Mouse (Mus musculus): ENCODE data around the gene Slc12a9. TPM values are rescaled to one million over a fixed set of nuclear protein-coding genes. Genes with fewer than 3 reads are reported as not detected.

The Slc12a9 gene
- polyA plus RNA-seq, 1 experiment = 21.6 TPM

DNA sequence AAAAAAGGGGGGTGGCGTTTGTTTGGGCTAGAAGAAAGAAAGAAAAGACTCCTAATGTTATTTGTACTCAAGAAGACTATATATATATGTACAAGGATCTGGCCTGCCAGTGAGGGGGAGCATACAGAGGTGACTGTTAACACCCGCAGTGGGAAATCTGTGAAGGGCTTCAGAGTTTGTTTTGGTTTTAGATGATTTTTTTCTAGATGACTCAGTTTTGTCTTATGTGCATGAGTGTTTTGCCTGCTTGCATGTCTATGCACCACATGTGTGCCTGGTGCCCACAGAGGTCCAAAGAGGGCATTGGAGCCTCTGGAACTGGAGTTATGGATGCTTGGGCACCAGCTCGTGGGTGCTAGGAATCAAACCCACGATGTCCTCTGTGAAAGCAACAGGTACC lies 13.6 kb upstream of the Slc12a9 start:
- Histone ChIP-seq H3K4me3 (ENCODE audit: insufficient read depth, low read depth, low read length) (no peak overlapping the region), H3K27ac (ENCODE audit: insufficient read depth, low read depth, low read length) (no peak overlapping the region), H3K4me1 (ENCODE audit: control insufficient read depth, insufficient read depth, low read length) (peaks cover 18% of the 10 kb centered on the region; the same call in 1 of the 2 replicates), H3K27me3 (replicated peaks; ENCODE audit: control insufficient read depth, insufficient read depth, low read length) (no peaks in the 10 kb centered on the region), H3K36me3 (ENCODE audit: control insufficient read depth, insufficient read depth, low read length) (no peaks in the 10 kb centered on the region)
- no peak for TF ChIP-seq POLR2A (IDR thresholded peaks at IDR 0.05; ENCODE audit: low read depth, low read length)
- no peak for TF ChIP-seq CTCF (conservative IDR thresholded peaks at IDR 0.05; ENCODE audit: insufficient read depth, insufficient read length, low read depth, low read length)
- DNase-seq = no peak
- WGBS = 77% methylated on average over 4 of the region's 4 CpGs

DNA sequence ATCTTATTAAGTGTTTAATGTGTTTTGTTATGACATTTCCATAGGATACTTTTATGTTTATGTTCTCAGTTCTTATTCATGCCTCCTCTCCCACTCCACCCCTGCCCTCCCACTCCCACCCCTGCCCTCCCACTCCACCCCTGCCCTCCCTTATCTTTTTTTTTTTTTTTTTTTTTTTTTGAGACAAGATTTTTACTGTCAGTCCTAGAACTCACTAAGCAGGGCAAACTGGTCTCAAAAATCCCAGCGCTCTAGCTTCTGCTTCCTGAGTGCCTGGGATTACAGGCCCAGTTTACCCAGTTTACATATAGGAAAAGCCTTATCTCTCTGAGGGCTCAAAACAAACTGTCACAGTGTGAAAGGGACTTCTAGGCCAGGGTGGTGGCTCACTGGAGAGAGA lies 13.0 kb upstream of the Slc12a9 start:
- peak overlapping the region; percentile 96 for H3K27ac ChIP-seq (ENCODE audit: insufficient read depth, low read depth, low read length)
- H3K4me3 ChIP-seq (ENCODE audit: insufficient read depth, low read depth, low read length) = no peak overlapping the region

DNA sequence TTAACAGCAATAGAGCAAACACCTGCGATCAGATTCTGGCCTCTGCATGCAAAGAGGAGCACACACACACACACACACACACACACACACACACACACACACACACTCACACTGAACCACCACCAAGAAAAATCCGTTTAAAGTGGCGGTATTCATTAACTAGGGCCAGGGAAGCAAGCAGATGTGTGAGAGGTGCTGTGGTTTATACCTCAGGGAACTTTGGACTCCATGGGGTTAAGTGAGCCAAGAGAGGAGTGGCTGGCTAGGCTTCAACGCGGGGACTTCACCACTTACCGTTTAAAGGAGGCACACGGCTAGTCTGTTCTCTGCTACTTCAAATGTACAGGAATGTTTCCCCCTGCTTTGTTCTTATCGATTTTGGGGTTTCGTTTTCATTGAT lies 12.4 kb upstream of the Slc12a9 start:
- Histone ChIP-seq H3K27ac (ENCODE audit: insufficient read depth, low read depth, low read length) (peak overlapping the region; percentile 96), H3K27me3 (replicated peaks; ENCODE audit: control insufficient read depth, insufficient read depth, low read length) (no peaks in the 10 kb centered on the region), H3K36me3 (ENCODE audit: control insufficient read depth, insufficient read depth, low read length) (no peaks in the 10 kb centered on the region), H3K4me3 (ENCODE audit: insufficient read depth, low read depth, low read length) (no peak overlapping the region), H3K4me1 (ENCODE audit: control insufficient read depth, insufficient read depth, low read length) (peaks cover 18% of the 10 kb centered on the region; the same call in 1 of the 2 replicates)
- DNase-seq = peak; percentile 94
- WGBS = 10% methylated on average over 9 of the region's 9 CpGs
- TF ChIP-seq CTCF (conservative IDR thresholded peaks at IDR 0.05; ENCODE audit: insufficient read depth, insufficient read length, low read depth, low read length) (no peak), POLR2A (IDR thresholded peaks at IDR 0.05; ENCODE audit: low read depth, low read length) (no peak)

More for the DNA sequence above, 13.0 kb upstream of the Slc12a9 start:
- Histone ChIP-seq H3K36me3 (ENCODE audit: control insufficient read depth, insufficient read depth, low read length) (no peaks in the 10 kb centered on the region), H3K4me1 (ENCODE audit: control insufficient read depth, insufficient read depth, low read length) (peaks cover 18% of the 10 kb centered on the region; the same call in 1 of the 2 replicates), H3K27me3 (replicated peaks; ENCODE audit: control insufficient read depth, insufficient read depth, low read length) (no peaks in the 10 kb centered on the region)
- no peak for DNase-seq
- no peak for TF ChIP-seq POLR2A (IDR thresholded peaks at IDR 0.05; ENCODE audit: low read depth, low read length)
- TF ChIP-seq CTCF (conservative IDR thresholded peaks at IDR 0.05; ENCODE audit: insufficient read depth, insufficient read length, low read depth, low read length) = no peak
- WGBS = 86% methylated on average over 1 of the region's 1 CpGs

DNA sequence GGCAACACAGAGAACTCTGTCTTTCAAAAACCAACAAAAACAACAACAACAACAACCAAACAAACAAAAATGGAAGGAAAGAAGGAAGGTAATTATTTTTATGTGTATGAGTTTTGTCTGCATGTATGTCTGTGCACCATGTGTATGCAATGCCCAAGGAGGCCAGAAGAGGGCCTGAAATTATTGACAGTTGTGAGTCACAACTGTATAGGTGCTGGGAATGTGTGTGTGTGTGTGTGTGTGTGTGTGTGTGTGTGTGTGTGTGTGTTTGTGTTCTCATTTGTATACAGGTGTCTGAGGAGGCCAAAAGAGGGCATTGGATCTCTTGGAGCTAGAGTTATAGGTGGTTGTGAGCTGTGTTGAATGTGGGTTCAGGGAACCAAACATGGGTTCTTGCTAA lies 10.5 kb upstream of the Slc12a9 start:
- DNase-seq = no peak
- Histone ChIP-seq H3K36me3 (ENCODE audit: control insufficient read depth, insufficient read depth, low read length) (no peaks in the 10 kb centered on the region), H3K4me1 (ENCODE audit: control insufficient read depth, insufficient read depth, low read length) (peaks cover 17% of the 10 kb centered on the region; the same call in 1 of the 2 replicates), H3K27me3 (replicated peaks; ENCODE audit: control insufficient read depth, insufficient read depth, low read length) (no peaks in the 10 kb centered on the region), H3K4me3 (ENCODE audit: insufficient read depth, low read depth, low read length) (no peak overlapping the region), H3K27ac (ENCODE audit: insufficient read depth, low read depth, low read length) (no peak overlapping the region)
- TF ChIP-seq CTCF (conservative IDR thresholded peaks at IDR 0.05; ENCODE audit: insufficient read depth, insufficient read length, low read depth, low read length) (no peak), POLR2A (IDR thresholded peaks at IDR 0.05; ENCODE audit: low read depth, low read length) (no peak)

DNA sequence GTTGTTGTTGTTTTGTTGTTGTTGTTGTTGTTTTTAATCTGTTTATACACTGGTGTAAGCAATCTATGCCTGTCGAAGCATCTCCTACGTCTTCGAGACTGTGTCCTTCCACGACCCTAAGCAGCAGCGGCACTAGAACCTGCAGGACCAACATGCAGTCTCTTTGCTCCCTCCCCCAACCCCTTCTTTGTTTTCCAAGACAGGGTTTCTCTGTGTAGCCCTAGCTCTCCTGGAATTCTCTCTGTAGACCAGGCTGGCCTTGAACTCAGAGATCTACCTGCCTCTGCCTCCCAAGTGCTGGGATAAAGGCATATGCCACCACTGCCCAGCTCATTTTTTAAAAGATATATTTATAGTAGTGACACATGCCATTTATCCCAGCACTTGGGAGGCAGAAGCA lies 10.0 kb upstream of the Slc12a9 start:
- no peaks in the 10 kb centered on the region for H3K36me3 ChIP-seq (ENCODE audit: control insufficient read depth, insufficient read depth, low read length)
- H3K4me1 ChIP-seq (ENCODE audit: control insufficient read depth, insufficient read depth, low read length) = peaks cover 17% of the 10 kb centered on the region; the same call in 1 of the 2 replicates
- TF ChIP-seq CTCF (conservative IDR thresholded peaks at IDR 0.05; ENCODE audit: insufficient read depth, insufficient read length, low read depth, low read length) (no peak), POLR2A (IDR thresholded peaks at IDR 0.05; ENCODE audit: low read depth, low read length) (no peak)
- H3K4me3 ChIP-seq (ENCODE audit: insufficient read depth, low read depth, low read length) = no peak overlapping the region
- DNase-seq = no peak
- no peaks in the 10 kb centered on the region for H3K27me3 ChIP-seq (replicated peaks; ENCODE audit: control insufficient read depth, insufficient read depth, low read length)
- WGBS = 97% methylated on average over 5 of the region's 5 CpGs
- H3K27ac ChIP-seq (ENCODE audit: insufficient read depth, low read depth, low read length) = no peak overlapping the region

DNA sequence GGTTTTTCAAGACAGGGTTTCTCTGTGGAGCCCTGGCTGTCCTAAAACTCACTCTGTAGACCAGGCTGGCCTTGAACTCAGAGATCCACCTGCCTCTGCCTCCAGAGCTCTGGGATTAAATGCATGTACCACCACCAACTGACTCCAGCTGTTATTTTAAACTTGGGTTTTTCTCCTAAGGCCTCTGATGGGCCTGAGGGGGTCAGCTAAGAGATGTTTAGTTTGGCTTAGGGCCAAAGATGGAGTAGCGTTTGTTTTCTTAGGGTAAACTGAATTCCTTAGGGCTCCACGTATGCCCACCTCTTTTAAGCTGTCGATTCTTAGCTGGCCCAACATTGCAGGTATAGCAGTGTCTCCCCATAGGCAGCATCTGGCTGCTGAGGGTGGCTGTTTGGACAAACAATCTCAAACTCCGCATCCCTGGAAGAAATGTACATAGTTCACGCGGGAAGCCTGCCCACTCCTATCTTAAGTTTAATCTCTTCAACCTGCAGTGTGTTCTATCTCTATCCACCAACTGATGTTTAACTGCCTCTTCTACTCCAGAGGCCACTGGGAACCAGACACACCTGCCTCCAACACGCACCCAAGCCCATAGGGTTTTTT lies 9.1 kb upstream of the Slc12a9 start:
- TF ChIP-seq CTCF (conservative IDR thresholded peaks at IDR 0.05; ENCODE audit: insufficient read depth, insufficient read length, low read depth, low read length) (no peak), POLR2A (IDR thresholded peaks at IDR 0.05; ENCODE audit: low read depth, low read length) (no peak)
- Histone ChIP-seq H3K27ac (ENCODE audit: insufficient read depth, low read depth, low read length) (no peak overlapping the region), H3K36me3 (ENCODE audit: control insufficient read depth, insufficient read depth, low read length) (no peaks in the 10 kb centered on the region), H3K4me1 (ENCODE audit: control insufficient read depth, insufficient read depth, low read length) (peaks cover 16% of the 10 kb centered on the region; the same call in 1 of the 2 replicates), H3K27me3 (replicated peaks; ENCODE audit: control insufficient read depth, insufficient read depth, low read length) (no peaks in the 10 kb centered on the region), H3K4me3 (ENCODE audit: insufficient read depth, low read depth, low read length) (no peak overlapping the region)
- no peak for DNase-seq
- WGBS = 60% methylated on average over 7 of the region's 7 CpGs

DNA sequence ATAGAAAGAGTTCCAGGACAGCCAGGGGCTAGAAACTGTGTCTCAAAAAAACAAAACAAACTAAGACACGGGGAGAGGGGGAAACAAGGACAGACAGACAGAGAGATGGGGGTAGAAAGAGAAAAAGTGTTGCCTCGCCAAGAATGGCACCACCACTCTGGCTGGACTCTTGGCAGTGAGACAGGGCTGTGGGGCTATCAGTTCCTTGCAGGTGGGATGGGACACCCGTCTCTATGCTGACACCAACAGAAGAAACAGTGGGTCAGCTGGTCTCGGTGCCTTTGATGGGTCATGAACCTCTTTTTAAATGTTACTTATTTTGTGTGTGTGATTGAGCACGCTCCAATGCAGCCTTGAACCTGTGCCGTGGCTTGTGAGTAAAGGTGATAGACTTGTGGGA lies 6.8 kb upstream of the Slc12a9 start:
- 70% methylated on average over 6 of the region's 6 CpGs for WGBS
- H3K27ac ChIP-seq (ENCODE audit: insufficient read depth, low read depth, low read length) = peak overlapping the region; percentile 96

More for the DNA sequence above, 6.8 kb upstream of the Slc12a9 start:
- no peak for DNase-seq
- no peak overlapping the region for H3K4me3 ChIP-seq (ENCODE audit: insufficient read depth, low read depth, low read length)
- no peaks in the 10 kb centered on the region for H3K27me3 ChIP-seq (replicated peaks; ENCODE audit: control insufficient read depth, insufficient read depth, low read length)
- H3K4me1 ChIP-seq (ENCODE audit: control insufficient read depth, insufficient read depth, low read length) = peaks cover 11% of the 10 kb centered on the region; the same call in 1 of the 2 replicates
- no peak for TF ChIP-seq CTCF (conservative IDR thresholded peaks at IDR 0.05; ENCODE audit: insufficient read depth, insufficient read length, low read depth, low read length)
- TF ChIP-seq POLR2A (IDR thresholded peaks at IDR 0.05; ENCODE audit: low read depth, low read length) = no peak
- no peaks in the 10 kb centered on the region for H3K36me3 ChIP-seq (ENCODE audit: control insufficient read depth, insufficient read depth, low read length)
